Mouse (Mus musculus) liver, embryonic 14.5 days (tissue): ENCODE measurements around the gene Scn7a. TPM values are rescaled to one million over a fixed set of nuclear protein-coding genes. Genes with fewer than 3 reads are reported as not detected.

Experiments
- ATAC-seq: fragments of 200-750 bp; cut with Nextera tagmentation; 2 replicates; pipeline ENCODE4 v1.8.0; 2017; ENCODE audit warnings: moderate number of reproducible peaks, mild to moderate bottlenecking, moderate library complexity; ENCODE audit not compliant: insufficient read depth
- DNase-seq, 3 experiments: peaks; one replicate each; pipeline ENCODE4 v3.0.0-alpha.2; 2012 to 2013; ENCODE audit warnings: low read depth in 3 of 3, low spot score in 3 of 3
- H3K27ac ChIP-seq: fragments of 300-500 bp; sonication (generic); 2 replicates; pipeline ENCODE4 v1.5.1; 2014; ENCODE audit warnings: moderate library complexity, mild to moderate bottlenecking, control low read depth, inconsistent platforms
- H3K27me3 ChIP-seq: fragments of 300-500 bp; sonication (generic); 2 replicates; pipeline ENCODE4 v1.6.1; 2014; ENCODE audit warnings: mild to moderate bottlenecking, low read length, moderate library complexity; ENCODE audit not compliant: control insufficient read depth, insufficient read depth
- H3K36me3 ChIP-seq: fragments of 300-500 bp; sonication (generic); replicated peaks from 2 replicates; pipeline ENCODE4 v1.6.1; 2014; ENCODE audit warnings: low read depth; ENCODE audit not compliant: control insufficient read depth, insufficient read depth
- H3K4me1 ChIP-seq, 2 experiments: fragments of 200-500 bp in 1 of 2; fragments of 300-500 bp in 1 of 2; sonication (generic) in 1 of 2; replicated peaks; 2 replicates each; pipeline ENCODE4 v1.6.1; 2012 to 2014; ENCODE audit warnings: antibody characterized with exemption in 1 of 2, inconsistent platforms in 1 of 2, low read length in 1 of 2; ENCODE audit not compliant: control insufficient read depth in 2 of 2, insufficient read depth in 2 of 2
- H3K4me2 ChIP-seq: fragments of 300-500 bp; sonication (generic); 2 replicates; pipeline ENCODE4 v1.6.1; 2014; ENCODE audit warnings: low read depth, mild to moderate bottlenecking, control low read depth, moderate library complexity
- H3K4me3 ChIP-seq, 2 experiments: fragments of 200-500 bp in 1 of 2; fragments of 300-500 bp in 1 of 2; sonication (generic) in 1 of 2; 2 replicates each; pipeline ENCODE4 v1.5.1; 2012 to 2014; ENCODE audit warnings: low read depth in 2 of 2, low read length in 2 of 2, mild to moderate bottlenecking in 2 of 2, control low read depth in 1 of 2, inconsistent platforms in 1 of 2, moderate library complexity in 1 of 2; ENCODE audit not compliant: insufficient read depth in 1 of 2
- H3K9ac ChIP-seq: fragments of 300-500 bp; sonication (generic); replicated peaks from 2 replicates; pipeline ENCODE4 v1.6.1; 2014; ENCODE audit warnings: mild to moderate bottlenecking, control low read depth, moderate library complexity
- H3K9me3 ChIP-seq: fragments of 300-500 bp; sonication (generic); 2 replicates; pipeline ENCODE4 v1.6.1; 2016; ENCODE audit warnings: low read length, mixed read lengths; ENCODE audit not compliant: control insufficient read depth
- CTCF ChIP-seq: IDR thresholded peaks from 2 replicates; pipeline ENCODE4 v1.5.1; 2016; ENCODE audit warnings: antibody characterized with exemption, low read depth, control low read depth
- EP300 ChIP-seq: IDR thresholded peaks from 2 replicates; pipeline ENCODE4 v1.6.1; 2016; ENCODE audit warnings: antibody characterized with exemption, low read depth
- whole genome bisulfite sequencing: fragments of 180-500 bp; shearing (Covaris S2); extraction: QIAGEN DNeasy Blood & Tissue Kit; methylation state at CpG from one replicate; pipeline ENCODE4 v1.1.7; 2014; ENCODE audit not compliant: insufficient replicate concordance; 5-methylcytosine and 5-hydroxymethylcytosine counted together
- polyA plus RNA-seq, 2 experiments: library from polyadenylated mRNA; depleted of rRNA in 1 of 2; stranded (reverse) in 1 of 2; unstranded in 1 of 2; fragments of >200 nt; fragmentation: Nextera tagmentation in 1 of 2; extraction: Ambion mirVana in 1 of 2; gene quantifications; 2 replicates each; pipeline versions ENCODE4 v1.2.1 to v1.2.3; 2012 to 2014

Gene Scn7a
- polyA plus RNA-seq, 2 experiments = 0.01 to 0.03 TPM

- Histone ChIP-seq H3K4me1 (no peaks in the 10 kb centered on the region), H3K9me3 (no peaks in the 10 kb centered on the region)
- ATAC-seq = no peak
Measured at GRCm38 (mm10) chr2:66661988-66662387, 122.7 kb downstream of the Scn7a start.

GRCm38 (mm10) chr2:66656430-66656829 is 128.3 kb downstream of the Scn7a start:
- TF ChIP-seq EP300 = no peak
- no peak for TF ChIP-seq CTCF
- ATAC-seq (no peak), DNase-seq (no peak)
- Histone ChIP-seq H3K4me2 (no peak overlapping the region), H3K27me3 (no peaks in the 10 kb centered on the region), H3K9me3 (no peaks in the 10 kb centered on the region), H3K4me1 (no peaks in the 10 kb centered on the region), H3K36me3 (no peaks in the 10 kb centered on the region), H3K4me3 (no peak overlapping the region), H3K27ac (no peak overlapping the region), H3K9ac (no peak overlapping the region)
- WGBS = 79% methylated on average over 3 of the region's 3 CpGs

More at GRCm38 (mm10) chr2:66661988-66662387, 122.7 kb downstream of the Scn7a start:
- WGBS = 79% methylated on average over 1 of the region's 1 CpGs
- no peaks in the 10 kb centered on the region for H3K36me3 ChIP-seq
- DNase-seq = no peak
- no peak overlapping the region for H3K9ac ChIP-seq
- no peak overlapping the region for H3K4me3 ChIP-seq
- no peak overlapping the region for H3K27ac ChIP-seq
- TF ChIP-seq EP300 (no peak), CTCF (no peak)
- no peaks in the 10 kb centered on the region for H3K27me3 ChIP-seq
- no peak overlapping the region for H3K4me2 ChIP-seq

DNA sequence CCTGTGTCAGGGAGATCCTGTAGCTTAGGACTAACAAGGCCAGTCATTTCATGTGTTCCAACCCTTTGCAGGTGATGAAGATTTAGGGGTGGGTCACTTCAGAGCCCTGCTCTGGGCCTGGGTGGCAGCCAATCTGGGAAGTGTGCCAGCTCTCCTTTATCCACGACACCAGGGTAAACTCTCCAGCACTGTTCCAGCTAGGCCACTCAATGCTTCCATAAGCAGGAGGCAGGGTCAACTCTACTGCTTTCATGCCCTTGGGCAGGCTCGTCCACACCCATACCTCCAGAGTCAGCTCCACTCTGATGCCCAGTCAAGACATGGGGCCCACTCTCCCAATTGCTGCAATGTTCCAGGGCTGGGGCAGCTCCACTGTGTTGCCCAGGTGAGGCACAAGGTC is 129.3 kb downstream of the Scn7a start:
- Histone ChIP-seq H3K4me3 (no peak overlapping the region), H3K9me3 (no peaks in the 10 kb centered on the region), H3K27ac (no peak overlapping the region), H3K27me3 (no peaks in the 10 kb centered on the region), H3K4me2 (no peak overlapping the region), H3K36me3 (no peaks in the 10 kb centered on the region), H3K9ac (no peak overlapping the region), H3K4me1 (no peaks in the 10 kb centered on the region)
- TF ChIP-seq CTCF (no peak), EP300 (no peak)
- ATAC-seq = no peak
- 51% methylated on average over 2 of the region's 2 CpGs for WGBS
- no peak for DNase-seq

DNA sequence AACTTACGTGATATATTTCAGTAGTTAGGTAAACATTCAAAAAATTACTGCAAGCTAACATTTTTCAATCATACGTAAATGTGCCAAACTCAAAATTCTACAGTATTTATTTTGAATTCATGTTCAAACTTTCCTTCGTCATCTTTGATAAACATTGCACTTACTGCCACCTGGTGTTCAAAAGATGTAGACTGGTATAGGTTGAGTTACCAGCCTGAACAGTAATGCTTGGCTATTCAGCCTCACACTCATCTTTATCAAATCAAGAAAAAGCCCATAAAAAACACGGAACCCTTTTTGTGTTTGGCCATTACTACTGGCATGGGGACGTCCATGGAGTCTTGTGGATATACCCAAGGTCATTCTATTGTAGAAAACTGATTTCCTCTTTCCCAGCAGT is 140.3 kb downstream of the Scn7a start:
- Histone ChIP-seq H3K27me3 (no peaks in the 10 kb centered on the region), H3K4me1 (no peaks in the 10 kb centered on the region), H3K4me2 (no peak overlapping the region), H3K36me3 (no peaks in the 10 kb centered on the region), H3K27ac (no peak overlapping the region), H3K4me3 (no peak overlapping the region), H3K9me3 (no peaks in the 10 kb centered on the region), H3K9ac (no peak overlapping the region)
- ATAC-seq = no peak
- TF ChIP-seq EP300 = no peak
- DNase-seq = no peak
- 22% methylated on average over 5 of the region's 5 CpGs for WGBS

GRCm38 (mm10) chr2:66634580-66635359 is 149.9 kb downstream of the Scn7a start, which contains the start of gene Scn9a:
TSS of gene Scn9a (minus strand) at chr2:66634962.
- H3K9ac ChIP-seq = no peak within 1 kb of the TSS
- WGBS = 2% methylated on average over 29 of the region's 29 CpGs
- H3K4me1 ChIP-seq = no peaks in the 10 kb centered on the region
- TF ChIP-seq EP300 = no peak
- TF ChIP-seq CTCF = no peak
- ATAC-seq (no peak), DNase-seq (no peak)
- H3K4me3 ChIP-seq = no peak within 1 kb of the TSS
- H3K9me3 ChIP-seq = no peaks in the 10 kb centered on the region
- no peaks in the 10 kb centered on the region for H3K36me3 ChIP-seq
- H3K27me3 ChIP-seq = peaks cover 5% of the 10 kb centered on the region
- no peak within 1 kb of the TSS for H3K4me2 ChIP-seq
- H3K27ac ChIP-seq = no peak within 1 kb of the TSS
